Mouse (Mus musculus): Measurements from ENCODE around the gene Emg1. TPM values are rescaled to one million over a fixed set of nuclear protein-coding genes. Genes with fewer than 3 reads are reported as not detected.

The Emg1 gene
- polyA plus RNA-seq, 1 experiment = 118 TPM

GRCm38 (mm10) chr6:124738511-124739023, 26.6 kb upstream of the Emg1 start, which contains the start of gene Ptpn6:
Ptpn6 (minus strand) TSS chr6:124738714.
- H3K27me3 ChIP-seq (ENCODE audit: control insufficient read depth, insufficient read depth, low read length, poor library complexity, severe bottlenecking) = no peaks in the 10 kb centered on the region
- peak within 1 kb of the TSS; percentile 12; the same call in 1 of the 2 replicates for H3K27ac ChIP-seq (ENCODE audit: insufficient read depth, low read length)
- H3K4me3 ChIP-seq (ENCODE audit: low read depth, low read length) = peak within 1 kb of the TSS; percentile 26
- no peak for TF ChIP-seq EP300 (IDR thresholded peaks at IDR 0.05; ENCODE audit: insufficient read depth, low read depth, low read length)
- no peak for TF ChIP-seq POLR2A (IDR thresholded peaks at IDR 0.05; ENCODE audit: insufficient read depth, low read length)
- TF ChIP-seq CTCF (IDR thresholded peaks at IDR 0.05; ENCODE audit: low read depth, low read length) = no peak
- H3K4me1 ChIP-seq (ENCODE audit: control insufficient read depth, insufficient read depth, low read length) = peaks cover 2% of the 10 kb centered on the region
- H3K9ac ChIP-seq (ENCODE audit: low read depth, poor library complexity, severe bottlenecking) = peak within 1 kb of the TSS; percentile 18; the same call in 1 of the 2 replicates
- no peaks in the 10 kb centered on the region for H3K9me3 ChIP-seq (replicated peaks; ENCODE audit: control insufficient read depth, insufficient read depth, low read length, poor library complexity, severe bottlenecking)
- no peaks in the 10 kb centered on the region for H3K36me3 ChIP-seq (ENCODE audit: control insufficient read depth, insufficient read depth, low read length, poor library complexity, severe bottlenecking)

GRCm38 (mm10) chr6:124737040-124737439, 25.1 kb upstream of the Emg1 start:
- Histone ChIP-seq H3K4me1 (ENCODE audit: control insufficient read depth, insufficient read depth, low read length) (peaks cover 8% of the 10 kb centered on the region), H3K27ac (ENCODE audit: insufficient read depth, low read length) (no peak overlapping the region), H3K36me3 (ENCODE audit: control insufficient read depth, insufficient read depth, low read length, poor library complexity, severe bottlenecking) (no peaks in the 10 kb centered on the region), H3K9me3 (replicated peaks; ENCODE audit: control insufficient read depth, insufficient read depth, low read length, poor library complexity, severe bottlenecking) (no peaks in the 10 kb centered on the region), H3K9ac (ENCODE audit: low read depth, poor library complexity, severe bottlenecking) (no peak overlapping the region), H3K27me3 (ENCODE audit: control insufficient read depth, insufficient read depth, low read length, poor library complexity, severe bottlenecking) (no peaks in the 10 kb centered on the region), H3K4me3 (ENCODE audit: low read depth, low read length) (no peak overlapping the region)
- TF ChIP-seq POLR2A (IDR thresholded peaks at IDR 0.05; ENCODE audit: insufficient read depth, low read length) = no peak
- no peak for TF ChIP-seq CTCF (IDR thresholded peaks at IDR 0.05; ENCODE audit: low read depth, low read length)
- no peak for TF ChIP-seq EP300 (IDR thresholded peaks at IDR 0.05; ENCODE audit: insufficient read depth, low read depth, low read length)

- no peaks in the 10 kb centered on the region for H3K27me3 ChIP-seq (ENCODE audit: control insufficient read depth, insufficient read depth, low read length, poor library complexity, severe bottlenecking)
- TF ChIP-seq POLR2A (IDR thresholded peaks at IDR 0.05; ENCODE audit: insufficient read depth, low read length) = no peak
- TF ChIP-seq CTCF (IDR thresholded peaks at IDR 0.05; ENCODE audit: low read depth, low read length) = no peak
- no peak for TF ChIP-seq EP300 (IDR thresholded peaks at IDR 0.05; ENCODE audit: insufficient read depth, low read depth, low read length)
- no peaks in the 10 kb centered on the region for H3K36me3 ChIP-seq (ENCODE audit: control insufficient read depth, insufficient read depth, low read length, poor library complexity, severe bottlenecking)
- no peak overlapping the region for H3K4me3 ChIP-seq (ENCODE audit: low read depth, low read length)
- no peak overlapping the region for H3K9ac ChIP-seq (ENCODE audit: low read depth, poor library complexity, severe bottlenecking)
- no peak overlapping the region for H3K27ac ChIP-seq (ENCODE audit: insufficient read depth, low read length)
- no peaks in the 10 kb centered on the region for H3K9me3 ChIP-seq (replicated peaks; ENCODE audit: control insufficient read depth, insufficient read depth, low read length, poor library complexity, severe bottlenecking)
- H3K4me1 ChIP-seq (ENCODE audit: control insufficient read depth, insufficient read depth, low read length) = peaks cover 9% of the 10 kb centered on the region
Measured at GRCm38 (mm10) chr6:124734417-124734816, 22.4 kb upstream of the Emg1 start.

- H3K4me3 ChIP-seq (ENCODE audit: low read depth, low read length) = peak overlapping the region; percentile 60
- H3K27ac ChIP-seq (ENCODE audit: insufficient read depth, low read length) = peak overlapping the region; percentile 41
Measured at GRCm38 (mm10) chr6:124732476-124733370, 20.7 kb upstream of the Emg1 start.

GRCm38 (mm10) chr6:124731038-124731437, 19.1 kb upstream of the Emg1 start:
- Histone ChIP-seq H3K9ac (ENCODE audit: low read depth, poor library complexity, severe bottlenecking) (no peak overlapping the region), H3K27me3 (ENCODE audit: control insufficient read depth, insufficient read depth, low read length, poor library complexity, severe bottlenecking) (no peaks in the 10 kb centered on the region), H3K36me3 (ENCODE audit: control insufficient read depth, insufficient read depth, low read length, poor library complexity, severe bottlenecking) (no peaks in the 10 kb centered on the region), H3K4me3 (ENCODE audit: low read depth, low read length) (no peak overlapping the region), H3K4me1 (ENCODE audit: control insufficient read depth, insufficient read depth, low read length) (peaks cover 9% of the 10 kb centered on the region), H3K9me3 (replicated peaks; ENCODE audit: control insufficient read depth, insufficient read depth, low read length, poor library complexity, severe bottlenecking) (no peaks in the 10 kb centered on the region), H3K27ac (ENCODE audit: insufficient read depth, low read length) (no peak overlapping the region)
- TF ChIP-seq POLR2A (IDR thresholded peaks at IDR 0.05; ENCODE audit: insufficient read depth, low read length) = no peak
- no peak for TF ChIP-seq EP300 (IDR thresholded peaks at IDR 0.05; ENCODE audit: insufficient read depth, low read depth, low read length)
- TF ChIP-seq CTCF (IDR thresholded peaks at IDR 0.05; ENCODE audit: low read depth, low read length) = no peak

More at GRCm38 (mm10) chr6:124732476-124733370, 20.7 kb upstream of the Emg1 start:
- no peaks in the 10 kb centered on the region for H3K27me3 ChIP-seq (ENCODE audit: control insufficient read depth, insufficient read depth, low read length, poor library complexity, severe bottlenecking)
- peak overlapping the region; percentile 43 for H3K9ac ChIP-seq (ENCODE audit: low read depth, poor library complexity, severe bottlenecking)
- peak; percentile 79 for TF ChIP-seq EP300 (IDR thresholded peaks at IDR 0.05; ENCODE audit: insufficient read depth, low read depth, low read length)
- peak; percentile 26 for TF ChIP-seq POLR2A (IDR thresholded peaks at IDR 0.05; ENCODE audit: insufficient read depth, low read length)
- no peak for TF ChIP-seq CTCF (IDR thresholded peaks at IDR 0.05; ENCODE audit: low read depth, low read length)
- peaks cover 9% of the 10 kb centered on the region for H3K4me1 ChIP-seq (ENCODE audit: control insufficient read depth, insufficient read depth, low read length)
- H3K36me3 ChIP-seq (ENCODE audit: control insufficient read depth, insufficient read depth, low read length, poor library complexity, severe bottlenecking) = no peaks in the 10 kb centered on the region
- H3K9me3 ChIP-seq (replicated peaks; ENCODE audit: control insufficient read depth, insufficient read depth, low read length, poor library complexity, severe bottlenecking) = no peaks in the 10 kb centered on the region

Data from ES-Bruce4 (cell line).